Mouse (Mus musculus) erythroblast, embryonic 14.5 days (primary cell): ENCODE data around the gene Nav2. TPM values are rescaled to one million over a fixed set of nuclear protein-coding genes. Genes with fewer than 3 reads are reported as not detected.

ENCODE experiments used
- H3K27me3 ChIP-seq: 2 replicates; pipeline ENCODE4 v1.6.1; 2012; ENCODE audit warnings: inconsistent platforms; ENCODE audit not compliant: control insufficient read depth
- H3K36me3 ChIP-seq: 2 replicates; pipeline ENCODE4 v1.6.1; 2012; ENCODE audit warnings: mild to moderate bottlenecking, inconsistent platforms; ENCODE audit not compliant: control insufficient read depth
- H3K4me1 ChIP-seq: 2 replicates; pipeline ENCODE4 v1.6.1; 2012; ENCODE audit warnings: inconsistent platforms; ENCODE audit not compliant: control insufficient read depth
- H3K4me3 ChIP-seq: replicated peaks from 2 replicates; pipeline ENCODE3; 2012; ENCODE audit warnings: moderate library complexity, mild to moderate bottlenecking, inconsistent platforms
- H3K9me3 ChIP-seq: 2 replicates; pipeline ENCODE4 v1.6.1; 2012; ENCODE audit warnings: low read length, inconsistent platforms, mixed read lengths; ENCODE audit not compliant: control insufficient read depth
- GATA1 ChIP-seq: IDR thresholded peaks from 2 replicates; pipeline ENCODE4 v1.6.1; 2012; ENCODE audit warnings: low read length, inconsistent platforms, mixed read lengths
- TAL1 ChIP-seq: IDR thresholded peaks from 3 replicates; pipeline ENCODE4 v1.6.1; 2012; ENCODE audit warnings: low read length, inconsistent platforms, mixed read lengths
- polyA plus RNA-seq: library from polyadenylated mRNA; stranded (reverse); fragments of >175 nt; gene quantifications from 2 replicates; pipeline ENCODE4 v1.2.3, GENCODE M21; 2012

The Nav2 gene
- polyA plus RNA-seq, 1 experiment: 0.11 TPM

GRCm38 (mm10) chr7:49599950-49600349 is 691.4 kb downstream of the Nav2 start:
- TF ChIP-seq GATA1 (no peak), TAL1 (no peak)

DNA sequence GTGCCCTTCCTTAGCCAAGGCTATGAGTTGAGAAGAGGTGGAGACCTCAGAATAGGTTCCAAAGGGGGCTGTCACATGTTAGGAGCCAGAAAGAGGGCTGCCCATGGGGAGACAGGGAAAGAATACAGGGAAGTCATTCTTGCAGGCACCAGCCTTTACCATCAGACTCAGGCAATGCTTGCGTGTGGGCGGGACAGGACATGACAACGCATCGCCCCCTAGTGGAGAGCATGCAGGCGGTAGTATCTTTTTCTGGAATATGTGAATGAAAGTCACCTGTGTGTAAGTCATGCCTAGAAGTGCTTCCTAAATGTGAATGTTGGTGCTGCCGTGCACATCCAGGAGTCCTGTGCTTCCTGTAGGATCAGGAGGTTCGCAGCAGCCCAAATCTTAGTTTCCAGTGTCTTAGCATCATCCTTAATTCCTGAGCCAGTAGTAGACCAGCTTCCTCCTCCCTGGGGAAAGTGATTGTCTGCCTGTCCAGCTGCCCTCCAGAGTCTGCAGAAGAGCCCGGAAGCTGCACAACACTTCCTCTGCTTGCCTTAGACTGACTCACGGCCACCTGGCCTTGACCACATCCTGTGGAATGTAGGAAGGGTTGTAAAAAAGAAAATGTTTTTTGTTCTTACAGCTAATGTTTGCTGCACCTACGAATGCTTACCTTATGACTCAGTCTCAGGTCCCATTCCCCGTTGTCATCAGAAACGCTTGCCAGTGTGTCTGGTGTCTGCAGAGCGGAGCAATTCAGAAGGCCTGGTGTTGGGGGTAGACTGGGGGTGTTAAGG is 692.9 kb downstream of the Nav2 start:
- Histone ChIP-seq H3K4me1 (no peaks in the 10 kb centered on the region), H3K9me3 (no peaks in the 10 kb centered on the region)
- TF ChIP-seq GATA1: no peak
- no peak for TF ChIP-seq TAL1

More at GRCm38 (mm10) chr7:49599950-49600349, 691.4 kb downstream of the Nav2 start:
- Histone ChIP-seq H3K9me3 (no peaks in the 10 kb centered on the region), H3K27me3 (no peaks in the 10 kb centered on the region), H3K36me3 (peaks cover 10% of the 10 kb centered on the region; the same call in 1 of the 2 replicates), H3K4me1 (no peaks in the 10 kb centered on the region), H3K4me3 (no peak overlapping the region)

GRCm38 (mm10) chr7:49604244-49604643 is 695.7 kb downstream of the Nav2 start:
- Histone ChIP-seq H3K4me3 (no peak overlapping the region), H3K36me3 (peaks cover 5% of the 10 kb centered on the region; the same call in 1 of the 2 replicates), H3K9me3 (no peaks in the 10 kb centered on the region), H3K27me3 (no peaks in the 10 kb centered on the region), H3K4me1 (no peaks in the 10 kb centered on the region)
- TF ChIP-seq TAL1 (no peak), GATA1 (no peak)

More for the DNA sequence above, 692.9 kb downstream of the Nav2 start:
- Histone ChIP-seq H3K4me3 (no peak overlapping the region), H3K27me3 (no peaks in the 10 kb centered on the region), H3K36me3 (peaks cover 10% of the 10 kb centered on the region; the same call in 1 of the 2 replicates)

- Histone ChIP-seq H3K36me3 (peaks cover 5% of the 10 kb centered on the region; the same call in 1 of the 2 replicates), H3K9me3 (no peaks in the 10 kb centered on the region), H3K4me3 (no peak overlapping the region), H3K27me3 (no peaks in the 10 kb centered on the region), H3K4me1 (no peaks in the 10 kb centered on the region)
- no peak for TF ChIP-seq TAL1
- no peak for TF ChIP-seq GATA1
Measured at GRCm38 (mm10) chr7:49604965-49605795, 696.7 kb downstream of the Nav2 start.

- Histone ChIP-seq H3K36me3 (no peaks in the 10 kb centered on the region), H3K9me3 (no peaks in the 10 kb centered on the region), H3K4me1 (no peaks in the 10 kb centered on the region), H3K27me3 (no peaks in the 10 kb centered on the region), H3K4me3 (no peak overlapping the region)
- no peak for TF ChIP-seq GATA1
- no peak for TF ChIP-seq TAL1
Measured at GRCm38 (mm10) chr7:49616258-49616735, 707.8 kb downstream of the Nav2 start.

DNA sequence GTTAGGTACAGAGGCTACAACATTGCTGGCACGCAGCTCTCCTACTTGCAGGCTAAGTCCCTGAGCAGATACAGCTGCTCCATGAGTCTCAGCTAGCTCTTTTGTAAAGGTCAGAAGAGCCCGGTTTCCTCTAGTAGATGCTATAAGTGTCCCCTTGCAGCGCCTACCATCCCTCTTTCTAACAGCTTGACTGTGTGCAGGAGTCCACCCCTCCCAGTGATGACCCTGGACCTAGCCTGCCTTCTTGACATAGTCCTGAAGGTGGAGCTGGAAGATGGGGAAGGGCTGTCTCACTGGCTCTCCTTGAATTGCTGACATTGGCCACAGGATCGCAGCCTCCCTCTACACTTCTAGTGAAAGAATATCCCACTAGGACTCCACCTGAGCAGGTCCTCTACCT is 708.6 kb downstream of the Nav2 start:
- TF ChIP-seq TAL1 (no peak), GATA1 (no peak)
- Histone ChIP-seq H3K27me3 (no peaks in the 10 kb centered on the region), H3K36me3 (no peaks in the 10 kb centered on the region), H3K9me3 (no peaks in the 10 kb centered on the region), H3K4me3 (no peak overlapping the region), H3K4me1 (no peaks in the 10 kb centered on the region)

DNA sequence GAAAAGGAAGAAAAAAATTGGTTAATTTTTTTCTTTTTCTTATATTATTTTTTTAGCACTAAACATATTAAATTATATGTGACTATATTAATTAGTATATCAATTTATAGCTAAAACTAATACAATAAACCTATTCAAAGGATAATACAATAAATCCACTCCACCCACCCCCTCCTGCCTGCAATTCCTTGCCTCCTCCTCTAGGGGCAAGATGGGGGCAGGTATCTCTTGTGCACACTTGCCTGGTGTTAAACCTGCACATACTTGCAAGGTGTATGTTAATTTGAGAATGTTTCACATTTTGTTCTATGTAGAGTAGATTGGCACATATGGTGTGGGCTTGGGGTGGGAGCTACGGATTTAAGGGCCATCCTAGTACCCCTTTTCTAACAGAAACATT is 711.6 kb downstream of the Nav2 start:
- TF ChIP-seq GATA1 (no peak), TAL1 (no peak)

GRCm38 (mm10) chr7:49631885-49632284 is 723.4 kb downstream of the Nav2 start:
- peaks cover 66% of the 10 kb centered on the region for H3K27me3 ChIP-seq
- TF ChIP-seq GATA1: no peak
- TF ChIP-seq TAL1: no peak
- no peaks in the 10 kb centered on the region for H3K4me1 ChIP-seq
- H3K36me3 ChIP-seq: no peaks in the 10 kb centered on the region
- H3K4me3 ChIP-seq: no peak overlapping the region
- peaks cover 3% of the 10 kb centered on the region; the same call in 1 of the 2 replicates for H3K9me3 ChIP-seq

More for the DNA sequence above, 711.6 kb downstream of the Nav2 start:
- Histone ChIP-seq H3K4me3 (no peak overlapping the region), H3K36me3 (no peaks in the 10 kb centered on the region), H3K4me1 (no peaks in the 10 kb centered on the region), H3K9me3 (no peaks in the 10 kb centered on the region), H3K27me3 (no peaks in the 10 kb centered on the region; the same call in 1 of the 2 replicates)

- H3K36me3 ChIP-seq: no peaks in the 10 kb centered on the region
- H3K4me1 ChIP-seq: no peaks in the 10 kb centered on the region
- H3K9me3 ChIP-seq: peaks cover 3% of the 10 kb centered on the region; the same call in 1 of the 2 replicates
- H3K4me3 ChIP-seq: no peak overlapping the region
- peaks cover 71% of the 10 kb centered on the region for H3K27me3 ChIP-seq
- no peak for TF ChIP-seq GATA1
- no peak for TF ChIP-seq TAL1
Measured at GRCm38 (mm10) chr7:49632391-49632790, 723.9 kb downstream of the Nav2 start.
